Mouse (Mus musculus) intestine, embryonic 14.5 days (tissue): ENCODE measurements around the gene Cyp27a1. TPM values are rescaled to one million over a fixed set of nuclear protein-coding genes. Genes with fewer than 3 reads are reported as not detected.
A peak's percentile ranks its signal among the peaks of the same experiment; 100 is the strongest.

ENCODE experiments used
- ATAC-seq: fragments of 200-750 bp; cut with Nextera tagmentation; replicated peaks from 2 replicates; pipeline ENCODE4 v1.8.0; 2017; ENCODE audit warnings: low read depth, moderate number of reproducible peaks, moderate TSS enrichment, moderate library complexity; ENCODE audit not compliant: low FRiP score, low TSS enrichment
- DNase-seq: peaks from one replicate; pipeline ENCODE4 v3.0.0-alpha.2; 2018; ENCODE audit warnings: low spot score
- H3K27ac ChIP-seq: fragments of 300-500 bp; sonication (generic); 2 replicates; pipeline ENCODE4 v1.5.1; 2014; ENCODE audit warnings: low read depth, mild to moderate bottlenecking, control low read depth
- H3K27me3 ChIP-seq: fragments of 300-500 bp; sonication (generic); replicated peaks from 2 replicates; pipeline ENCODE4 v1.6.1; 2014; ENCODE audit warnings: low read length, control low read depth; ENCODE audit not compliant: control insufficient read depth, insufficient read depth
- H3K36me3 ChIP-seq: fragments of 300-500 bp; sonication (generic); 2 replicates; pipeline ENCODE4 v1.6.1; 2014; ENCODE audit warnings: low read length, control low read depth; ENCODE audit not compliant: control insufficient read depth, insufficient read depth
- H3K4me1 ChIP-seq: fragments of 300-500 bp; sonication (generic); replicated peaks from 2 replicates; pipeline ENCODE4 v1.6.1; 2014; ENCODE audit warnings: low read length, control low read depth, mixed read lengths; ENCODE audit not compliant: control insufficient read depth, insufficient read depth
- H3K4me2 ChIP-seq: fragments of 300-500 bp; sonication (generic); 2 replicates; pipeline ENCODE4 v1.6.1; 2014; ENCODE audit warnings: low read length
- H3K4me3 ChIP-seq: fragments of 300-500 bp; sonication (generic); 2 replicates; pipeline ENCODE4 v1.5.1; 2014; ENCODE audit warnings: low read depth, low read length, control low read depth, mixed read lengths
- H3K9ac ChIP-seq: fragments of 300-500 bp; sonication (generic); 2 replicates; pipeline ENCODE4 v1.6.1; 2014; ENCODE audit warnings: mild to moderate bottlenecking, low read length
- H3K9me3 ChIP-seq: fragments of 300-500 bp; sonication (generic); 2 replicates; pipeline ENCODE4 v1.6.1; 2016; ENCODE audit warnings: low read length, control low read depth; ENCODE audit not compliant: control insufficient read depth
- WGBS: fragments of 180-500 bp; shearing (Covaris S2); extraction: QIAGEN DNeasy Blood & Tissue Kit; methylation state at CpG from one replicate; pipeline ENCODE4 v1.1.7; 2014; 5-methylcytosine and 5-hydroxymethylcytosine counted together
- polyA plus RNA-seq: library from polyadenylated mRNA; unstranded; fragments of >200 nt; fragmentation: Nextera tagmentation; extraction: Ambion mirVana; gene quantifications from 2 replicates; pipeline ENCODE4 v1.2.1, GENCODE M21; 2014

Cyp27a1 gene
- polyA plus RNA-seq, 1 experiment from 2014 or later, result 6.4 TPM

GRCm38 (mm10) chr1:74749301-74749700 is 35.9 kb downstream of the Cyp27a1 start:
- H3K27ac ChIP-seq, result no peak overlapping the region
- H3K27me3 ChIP-seq, result peaks cover 23% of the 10 kb centered on the region; the same call in 1 of the 2 replicates
- H3K4me1 ChIP-seq, result no peaks in the 10 kb centered on the region
- no peaks in the 10 kb centered on the region for H3K9me3 ChIP-seq
- WGBS, result 51% methylated on average over 7 of the region's 7 CpGs
- H3K36me3 ChIP-seq, result no peaks in the 10 kb centered on the region
- no peak; the same call in 1 of the 2 replicates for ATAC-seq
- peak; percentile 58 for DNase-seq
- no peak overlapping the region for H3K9ac ChIP-seq
- H3K4me2 ChIP-seq, result 0 out of 2 replicates have a peak overlapping the region, but pooled peaks have one; percentile 46
- no peak overlapping the region for H3K4me3 ChIP-seq

GRCm38 (mm10) chr1:74750683-74751082 is 37.3 kb downstream of the Cyp27a1 start:
- no peak overlapping the region for H3K9ac ChIP-seq
- H3K36me3 ChIP-seq, result no peaks in the 10 kb centered on the region
- no peak for DNase-seq
- WGBS, result 78% methylated on average over 4 of the region's 4 CpGs
- H3K4me1 ChIP-seq, result no peaks in the 10 kb centered on the region
- H3K4me3 ChIP-seq, result no peak overlapping the region
- no peak overlapping the region for H3K4me2 ChIP-seq
- H3K9me3 ChIP-seq, result no peaks in the 10 kb centered on the region
- ATAC-seq, result no peak
- no peak overlapping the region for H3K27ac ChIP-seq
- H3K27me3 ChIP-seq, result peaks cover 23% of the 10 kb centered on the region; the same call in 1 of the 2 replicates

GRCm38 (mm10) chr1:74752150-74752549 is 38.8 kb downstream of the Cyp27a1 start:
- DNase-seq (no peak), ATAC-seq (no peak)
- Histone ChIP-seq H3K9me3 (no peaks in the 10 kb centered on the region), H3K4me3 (no peak overlapping the region), H3K4me2 (no peak overlapping the region), H3K4me1 (no peaks in the 10 kb centered on the region), H3K27ac (no peak overlapping the region), H3K27me3 (peaks cover 23% of the 10 kb centered on the region; the same call in 1 of the 2 replicates), H3K36me3 (no peaks in the 10 kb centered on the region), H3K9ac (no peak overlapping the region)
- WGBS, result 84% methylated on average over 8 of the region's 8 CpGs

- H3K4me1 ChIP-seq, result no peaks in the 10 kb centered on the region
- DNase-seq, result no peak
These were observed 39.5 kb downstream of the Cyp27a1 start for GRCm38 (mm10) chr1:74752833-74753232.

GRCm38 (mm10) chr1:74753266-74753974 is 40.0 kb downstream of the Cyp27a1 start:
- H3K4me1 ChIP-seq, result no peaks in the 10 kb centered on the region
- WGBS, result 74% methylated on average over 8 of the region's 8 CpGs
- ATAC-seq, result no peak
- H3K4me3 ChIP-seq, result no peak overlapping the region
- no peak overlapping the region for H3K4me2 ChIP-seq
- H3K9ac ChIP-seq, result no peak overlapping the region
- no peaks in the 10 kb centered on the region for H3K9me3 ChIP-seq
- H3K27me3 ChIP-seq, result peaks cover 12% of the 10 kb centered on the region; the same call in 1 of the 2 replicates
- no peak for DNase-seq
- H3K36me3 ChIP-seq, result no peaks in the 10 kb centered on the region
- no peak overlapping the region for H3K27ac ChIP-seq

More at GRCm38 (mm10) chr1:74752833-74753232, 39.5 kb downstream of the Cyp27a1 start:
- no peak overlapping the region for H3K9ac ChIP-seq
- H3K9me3 ChIP-seq, result no peaks in the 10 kb centered on the region
- H3K36me3 ChIP-seq, result no peaks in the 10 kb centered on the region
- H3K27ac ChIP-seq, result no peak overlapping the region
- WGBS, result 96% methylated on average over 3 of the region's 3 CpGs
- no peak overlapping the region for H3K4me2 ChIP-seq
- H3K27me3 ChIP-seq, result peaks cover 18% of the 10 kb centered on the region; the same call in 1 of the 2 replicates
- no peak for ATAC-seq
- no peak overlapping the region for H3K4me3 ChIP-seq

- H3K4me1 ChIP-seq, result no peaks in the 10 kb centered on the region
- H3K27me3 ChIP-seq, result 0 out of 2 replicates have a peak, but pooled peaks cover 4% of the 10 kb centered on the region
- no peak for ATAC-seq
- H3K9me3 ChIP-seq, result no peaks in the 10 kb centered on the region
- no peak overlapping the region for H3K9ac ChIP-seq
- H3K27ac ChIP-seq, result no peak overlapping the region
- H3K36me3 ChIP-seq, result no peaks in the 10 kb centered on the region
- no peak overlapping the region for H3K4me3 ChIP-seq
- 54% methylated on average over 5 of the region's 5 CpGs for WGBS
- DNase-seq, result no peak
- H3K4me2 ChIP-seq, result no peak overlapping the region
These were observed 40.9 kb downstream of the Cyp27a1 start for GRCm38 (mm10) chr1:74754175-74754785.

GRCm38 (mm10) chr1:74759773-74760172 is 46.4 kb downstream of the Cyp27a1 start:
- H3K9ac ChIP-seq, result no peak overlapping the region
- no peak overlapping the region for H3K4me2 ChIP-seq
- ATAC-seq, result no peak
- WGBS, result 27% methylated on average over 4 of the region's 4 CpGs
- DNase-seq, result no peak
- H3K4me1 ChIP-seq, result no peaks in the 10 kb centered on the region
- H3K27me3 ChIP-seq, result peaks cover 4% of the 10 kb centered on the region; the same call in 1 of the 2 replicates
- no peaks in the 10 kb centered on the region for H3K36me3 ChIP-seq
- no peaks in the 10 kb centered on the region for H3K9me3 ChIP-seq
- H3K27ac ChIP-seq, result no peak overlapping the region
- no peak overlapping the region for H3K4me3 ChIP-seq

GRCm38 (mm10) chr1:74763081-74763480 is 49.7 kb downstream of the Cyp27a1 start:
- whole genome bisulfite sequencing, result 4% methylated on average over 6 of the region's 6 CpGs
- DNase-seq, result peak; percentile 79
- H3K27ac ChIP-seq, result no peak overlapping the region
- H3K27me3 ChIP-seq, result peaks cover 6% of the 10 kb centered on the region
- H3K9me3 ChIP-seq, result no peaks in the 10 kb centered on the region
- no peak overlapping the region for H3K9ac ChIP-seq
- no peak overlapping the region for H3K4me2 ChIP-seq
- no peaks in the 10 kb centered on the region for H3K4me1 ChIP-seq
- no peaks in the 10 kb centered on the region for H3K36me3 ChIP-seq
- no peak for ATAC-seq
- no peak overlapping the region for H3K4me3 ChIP-seq
